Mouse (Mus musculus) right cerebral cortex, adult 18-20 months (tissue): Measurements from ENCODE around the gene Reps2.

Source experiments
- DNase-seq: peaks from one replicate; pipeline ENCODE4 v3.0.0; 2022; ENCODE audit warnings: mixed read lengths

Reps2 gene

DNA sequence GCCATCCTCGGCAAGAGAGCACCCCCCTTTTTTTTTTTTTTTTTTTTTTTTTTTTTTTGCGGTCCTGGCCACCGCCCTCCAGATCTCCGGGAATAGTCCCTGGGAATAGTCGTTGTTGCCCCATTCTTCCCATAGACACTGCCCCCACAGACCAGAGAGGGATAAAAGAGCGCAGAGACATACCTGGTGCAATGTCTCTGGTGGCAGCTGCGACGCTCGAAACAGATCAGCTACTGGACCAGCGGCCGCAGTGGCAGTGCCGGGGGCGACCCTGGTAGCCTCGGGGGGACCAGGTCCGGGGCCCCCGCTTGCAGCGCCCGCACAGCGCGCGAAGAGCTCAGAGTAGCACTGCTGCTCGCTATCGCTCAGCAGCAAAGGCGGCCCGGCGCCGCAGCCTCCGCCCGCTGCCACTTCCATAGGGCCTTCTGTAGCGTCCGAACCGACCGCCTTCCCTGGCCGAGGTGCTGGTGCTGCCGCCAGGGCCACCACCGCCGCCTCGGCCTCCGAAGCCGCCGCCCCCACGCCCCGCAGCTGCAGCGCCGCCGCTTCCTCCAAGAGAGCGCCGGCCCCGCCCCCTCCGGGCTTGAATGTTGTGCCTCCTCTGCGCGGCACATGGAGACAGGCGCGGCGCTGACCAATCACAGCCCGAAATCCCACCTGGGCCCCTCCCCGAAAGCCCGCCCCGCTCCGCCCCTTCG is at the start of gene Reps2:
Gene Reps2 (minus strand): TSS at position 559 of the 698 bp plus-strand sequence.
- DNase-seq = peak; percentile 87

DNA sequence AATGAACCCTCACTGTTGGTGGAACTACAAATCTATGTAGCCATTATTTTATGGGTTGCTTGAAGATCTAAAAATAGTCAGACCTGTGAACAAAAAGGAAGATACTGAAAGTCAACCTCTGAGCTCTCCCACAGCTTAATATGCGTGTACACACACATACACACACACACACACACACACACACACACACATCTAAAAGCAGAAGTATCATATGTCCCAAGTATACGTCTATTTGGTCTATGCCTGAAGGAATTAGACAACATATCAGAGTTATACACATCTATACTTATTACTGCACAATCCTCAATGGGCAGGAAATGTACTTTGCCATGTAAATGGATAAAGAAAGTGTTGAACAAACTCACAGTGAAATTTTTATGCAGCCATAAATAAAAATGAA is 47.8 kb upstream of the Reps2 start:
- DNase-seq = no peak

DNA sequence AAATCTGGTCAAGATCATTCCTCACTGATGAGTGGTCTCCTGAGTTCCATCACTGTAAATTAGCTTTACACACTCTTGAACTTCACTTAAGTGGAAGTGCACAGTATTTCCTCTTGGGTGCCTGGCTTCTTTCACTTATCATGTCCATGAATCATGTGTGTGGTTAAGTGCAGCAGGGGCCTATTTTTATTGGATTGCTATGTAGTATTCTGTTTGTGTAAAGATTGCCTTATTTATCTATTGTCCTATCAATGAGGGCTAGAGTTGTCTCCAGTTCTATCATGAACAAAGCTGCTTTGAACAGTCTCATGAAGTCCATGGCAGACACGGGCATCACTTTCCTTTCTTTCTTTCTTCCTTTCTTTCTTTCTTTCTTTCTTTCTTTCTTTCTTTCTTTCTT is 41.9 kb upstream of the Reps2 start:
- DNase-seq = no peak

DNA sequence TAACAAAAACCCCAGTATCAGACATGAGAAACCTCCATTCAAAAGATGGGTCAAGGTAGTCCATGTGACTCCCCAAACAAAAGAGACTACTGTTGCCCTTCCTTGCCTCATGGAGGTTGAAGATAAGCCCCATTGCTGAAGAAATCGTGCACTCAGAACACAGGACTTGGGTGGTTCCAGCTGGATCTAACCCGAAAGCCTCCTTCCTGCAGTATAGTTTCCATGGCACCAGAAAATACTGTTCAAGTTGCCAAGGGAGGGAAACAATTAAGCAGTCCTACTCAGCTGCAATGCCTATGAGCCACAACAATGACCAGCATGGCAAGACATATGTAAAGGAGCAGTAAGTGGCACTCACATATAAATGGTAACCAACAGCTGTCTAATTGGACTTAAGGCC is 36.1 kb upstream of the Reps2 start:
- DNase-seq = no peak

DNA sequence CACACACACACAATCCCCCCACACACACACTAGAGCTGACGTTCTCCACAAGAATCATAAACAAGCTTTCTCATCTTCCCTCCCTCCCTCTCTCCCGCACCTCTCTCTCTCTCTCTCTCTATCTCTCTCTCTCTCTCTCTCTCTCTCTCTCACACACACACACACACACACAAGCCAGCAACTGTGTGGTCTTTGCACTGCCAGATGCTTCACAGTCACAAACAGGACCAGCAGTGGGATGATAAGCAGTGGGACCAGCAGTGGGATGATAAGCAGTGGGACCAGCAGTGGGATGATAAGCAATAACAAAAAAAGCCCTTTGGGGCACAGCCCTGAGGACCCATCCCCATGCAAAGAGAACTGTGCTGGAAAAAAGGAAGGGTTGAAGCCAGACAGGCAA is 35.4 kb upstream of the Reps2 start:
- no peak for DNase-seq

DNA sequence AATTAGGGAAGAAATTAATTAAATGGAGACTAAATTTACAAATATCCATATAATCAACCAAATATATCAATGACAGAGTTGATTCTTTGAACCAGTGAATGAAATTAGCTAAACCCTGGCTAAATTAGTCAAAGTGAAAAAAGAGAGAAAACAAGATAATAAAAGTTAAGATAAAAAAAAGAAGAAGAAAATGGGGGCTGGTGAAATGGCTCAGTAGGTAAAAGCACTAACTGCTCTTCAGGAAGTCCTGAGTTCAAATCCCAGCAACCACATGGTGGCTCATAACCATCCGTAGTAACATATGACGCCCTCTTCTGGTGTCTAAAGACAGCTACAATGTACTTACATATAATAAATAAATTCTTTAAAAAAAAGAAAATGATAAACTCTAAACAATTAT is 22.7 kb upstream of the Reps2 start:
- DNase-seq = no peak

DNA sequence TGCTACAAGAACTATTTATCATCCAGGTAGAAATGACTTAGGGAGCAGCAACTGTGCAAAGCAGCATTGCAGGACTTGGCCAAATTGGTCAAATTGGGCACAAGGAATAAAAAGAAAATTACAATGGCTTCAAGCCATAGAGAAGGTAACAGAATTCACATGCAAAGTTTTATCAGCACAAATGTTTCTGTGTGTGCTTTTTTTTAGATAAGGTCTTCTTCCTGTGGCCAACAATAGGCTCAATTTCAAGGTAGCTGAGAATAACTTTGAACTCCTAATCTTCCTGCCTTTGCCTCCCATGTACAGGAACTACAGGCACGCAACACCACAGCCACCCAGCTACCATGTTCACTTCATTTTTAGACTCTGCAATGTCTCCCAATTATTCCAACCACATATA is 16.7 kb upstream of the Reps2 start:
- DNase-seq = no peak

DNA sequence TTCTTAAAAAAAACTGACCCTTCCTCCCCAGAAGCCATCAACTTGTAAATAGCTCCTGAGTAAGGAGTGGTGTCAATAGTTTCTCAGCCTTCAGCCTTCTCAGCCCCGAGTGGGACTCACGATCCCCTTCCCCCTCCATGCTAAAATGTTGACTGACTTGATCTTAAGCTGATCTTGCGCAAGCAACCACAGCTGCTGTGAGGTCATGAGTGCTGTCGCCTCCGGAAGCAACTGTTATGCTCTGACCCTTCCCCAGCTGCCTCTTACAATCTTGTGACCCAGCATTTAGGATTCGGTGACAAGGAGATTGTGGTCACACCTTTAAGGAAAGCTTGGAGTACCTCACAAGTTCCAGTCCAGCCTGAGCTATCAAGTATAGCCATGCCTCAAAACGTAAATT is 10.1 kb upstream of the Reps2 start:
- no peak for DNase-seq

DNA sequence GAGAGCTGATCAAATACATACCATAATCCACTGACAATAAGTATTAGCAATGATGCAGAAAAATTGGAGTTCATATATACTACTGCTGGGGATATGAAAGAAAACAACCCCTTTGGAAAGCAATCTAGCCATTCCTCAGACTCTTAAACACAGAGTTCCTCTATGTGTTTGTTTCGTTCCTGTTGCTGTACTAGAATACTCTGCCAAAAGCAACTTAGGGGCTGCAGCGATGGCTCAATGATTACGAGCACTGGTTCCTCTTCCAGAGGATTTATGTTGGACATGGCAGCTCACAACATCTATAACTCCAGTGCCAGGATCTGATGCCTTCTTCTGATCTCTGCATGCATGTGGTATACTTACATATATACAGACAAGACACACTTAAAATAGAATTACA is 9.0 kb upstream of the Reps2 start:
- DNase-seq = no peak

DNA sequence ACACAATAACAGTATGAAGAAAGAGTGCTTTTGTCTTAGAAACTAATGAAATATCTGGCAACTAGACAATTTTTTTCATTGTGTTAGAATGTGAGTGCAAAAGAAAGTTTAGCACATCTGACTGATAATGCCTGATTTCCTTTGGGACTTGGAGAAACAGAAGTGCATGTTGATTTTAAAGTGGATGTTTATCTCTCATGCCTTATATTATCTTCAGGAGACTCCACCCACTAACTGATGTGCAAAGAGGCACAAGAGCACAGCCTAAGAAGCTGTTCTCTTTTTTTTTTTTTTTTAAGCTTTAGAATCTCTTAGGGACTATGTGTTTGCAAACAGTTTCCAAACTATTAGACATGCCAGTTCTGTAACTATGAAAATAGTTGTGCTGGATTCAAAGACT is 7.7 kb upstream of the Reps2 start:
- DNase-seq = no peak

DNA sequence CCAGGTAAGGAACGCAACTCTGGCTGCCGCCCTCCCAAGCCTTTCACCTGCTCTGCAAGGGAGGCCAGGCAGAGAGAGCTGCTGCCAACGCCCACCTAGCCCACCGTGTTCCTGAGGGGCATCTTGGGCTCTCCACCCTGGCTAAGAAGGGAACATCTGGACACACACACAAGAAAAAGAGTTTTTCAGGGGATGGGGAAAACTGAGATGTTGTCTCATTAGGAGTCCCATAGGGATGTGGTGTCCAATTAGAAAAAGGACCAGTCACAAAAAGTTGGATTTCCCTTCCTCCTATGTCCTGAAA is 292 bp upstream of the Reps2 start:
- no peak for DNase-seq

DNA sequence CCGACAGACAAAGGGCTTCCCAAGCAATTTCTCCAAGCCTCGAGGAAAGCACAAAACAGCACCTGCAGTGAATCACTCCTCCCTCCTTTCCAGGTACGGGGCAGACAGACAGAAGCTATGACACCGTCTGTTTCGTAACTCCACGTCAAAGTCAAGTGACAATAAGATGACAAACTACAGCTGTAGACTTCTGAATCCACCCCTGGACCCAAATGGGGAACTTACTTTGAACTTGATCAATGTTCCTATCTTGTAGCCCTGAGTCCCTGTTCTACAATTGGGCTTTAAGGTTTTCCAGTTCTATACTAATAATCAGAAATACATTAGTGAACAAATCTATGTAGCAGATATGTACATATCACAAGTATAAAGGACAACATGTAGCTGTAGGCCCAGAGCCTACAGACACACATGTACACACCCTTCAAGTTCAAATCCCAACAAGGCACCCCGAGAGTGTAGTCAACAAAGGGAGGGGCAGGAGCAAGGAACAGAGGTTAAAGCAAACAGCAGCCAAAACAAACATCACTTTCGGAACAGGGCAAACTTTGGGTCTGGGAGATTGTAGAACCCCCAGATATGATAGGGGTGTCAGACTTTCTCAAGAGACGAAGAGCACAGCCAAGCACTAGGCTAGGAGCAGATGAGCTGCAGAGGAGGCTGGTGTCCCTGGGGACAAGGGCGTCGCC is 903 bp downstream of the Reps2 start:
- DNase-seq = no peak

DNA sequence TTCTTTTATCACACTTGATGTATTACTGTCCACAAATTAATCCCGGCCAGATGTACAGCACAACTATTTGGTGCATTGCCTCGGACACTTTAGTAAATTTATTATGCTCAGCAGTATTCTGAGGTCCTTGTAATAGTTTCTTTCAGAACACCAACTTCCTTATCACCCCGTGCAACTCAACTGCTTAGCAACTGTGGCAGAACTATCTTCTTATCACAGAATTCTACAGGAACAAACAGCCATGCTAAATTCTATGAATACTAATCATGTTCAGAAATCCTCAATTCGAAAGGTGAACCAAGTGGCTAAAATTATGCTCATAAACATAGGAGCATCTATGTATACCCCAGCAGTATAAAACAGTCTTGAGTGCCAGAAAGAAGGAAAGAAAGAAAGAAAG is 1.7 kb downstream of the Reps2 start:
- no peak for DNase-seq

DNA sequence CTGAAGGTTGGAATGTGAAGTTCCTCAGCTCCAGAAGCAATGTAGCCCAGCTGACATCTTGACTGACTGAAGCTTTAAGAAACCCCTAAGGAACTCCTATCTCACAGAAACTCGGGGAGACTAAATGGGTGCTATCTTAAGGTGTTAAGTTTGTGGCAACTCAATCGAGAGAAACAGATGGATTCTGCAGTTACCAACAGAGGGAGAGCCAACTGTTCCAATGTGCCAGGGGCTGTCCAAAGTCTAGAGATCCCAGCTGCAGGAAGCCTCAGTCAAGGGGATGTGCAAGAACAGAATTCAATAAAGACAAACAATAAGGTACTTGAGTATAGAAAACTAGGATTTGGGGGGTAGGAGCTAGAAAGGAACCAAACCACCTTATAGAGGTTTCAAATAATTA is 8.3 kb downstream of the Reps2 start:
- peak; percentile 15 for DNase-seq

DNA sequence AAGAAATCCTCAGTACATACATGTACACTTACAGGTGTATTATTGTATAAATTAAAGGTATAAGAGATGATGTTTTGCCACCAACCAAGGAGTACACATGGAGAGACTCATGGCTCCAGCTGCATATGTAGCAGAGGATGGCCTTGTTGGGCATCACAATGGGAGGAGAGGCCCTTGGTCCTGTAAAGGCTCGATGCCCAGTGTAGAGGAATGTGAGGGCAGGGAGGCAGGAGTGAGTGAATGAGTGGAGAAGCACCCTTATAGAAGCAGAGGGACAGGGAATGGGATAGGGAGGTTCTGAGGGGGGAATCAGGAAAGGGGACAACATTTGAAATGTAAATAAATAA is 21.4 kb downstream of the Reps2 start:
- no peak for DNase-seq

DNA sequence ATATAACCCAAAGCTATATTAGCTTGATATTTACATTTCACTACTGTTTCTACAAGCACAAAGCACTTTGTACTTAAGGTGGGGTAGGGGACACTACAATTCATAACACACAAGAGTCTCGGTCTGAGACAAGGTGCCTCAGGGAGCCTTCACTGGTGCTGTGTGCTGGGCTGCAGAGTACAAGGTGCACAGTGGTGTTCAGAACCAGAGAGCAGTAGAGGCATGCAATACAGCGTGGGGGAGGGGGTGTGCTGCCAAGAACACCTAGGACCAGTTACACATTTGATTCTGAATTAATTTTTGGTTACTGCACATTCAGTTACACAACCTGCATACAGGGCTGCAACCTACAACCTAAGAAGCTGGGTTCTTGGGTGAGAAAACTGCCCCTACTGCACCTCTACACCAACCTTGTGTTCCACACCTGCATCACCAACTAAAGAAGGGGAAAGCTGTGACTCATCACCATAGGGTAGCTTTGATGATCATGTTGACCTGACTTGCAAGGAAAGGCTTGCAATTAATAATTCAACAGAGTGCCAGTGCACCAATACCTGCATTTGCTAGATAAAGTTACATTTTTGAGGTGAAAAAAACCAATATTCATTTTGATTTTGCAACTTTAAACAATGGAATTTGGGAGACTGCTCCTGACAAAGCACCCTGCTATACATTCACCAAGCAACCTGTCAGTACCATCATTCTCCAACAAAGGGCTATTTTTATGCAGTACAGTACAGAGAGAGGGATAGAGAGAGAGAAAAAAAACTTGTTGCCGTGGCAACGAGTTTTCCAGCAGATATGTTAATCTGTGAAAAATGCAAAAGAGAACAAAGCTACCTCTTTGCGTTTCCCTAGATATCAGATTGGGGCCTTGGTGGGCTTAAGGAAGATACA is 22.0 kb downstream of the Reps2 start:
- peak; percentile 38 for DNase-seq

DNA sequence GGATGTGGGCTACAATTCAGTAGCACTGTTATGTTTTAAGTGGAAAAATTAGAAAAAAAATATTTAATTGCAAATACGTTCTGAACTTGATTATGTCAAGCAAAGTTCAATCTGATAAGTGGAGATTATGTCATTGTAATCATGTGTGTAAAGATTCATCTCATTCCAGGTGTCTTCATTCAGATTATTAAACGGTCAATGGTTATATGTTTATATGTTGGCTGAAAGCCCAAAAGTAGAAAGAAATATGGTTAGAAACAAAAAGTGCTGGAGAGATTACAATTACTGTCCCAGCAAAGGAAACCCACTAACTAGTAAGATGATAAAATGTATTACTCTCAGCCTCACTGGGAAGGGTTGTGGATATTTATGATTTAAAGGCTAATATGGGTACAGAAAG is 23.7 kb downstream of the Reps2 start:
- no peak for DNase-seq

DNA sequence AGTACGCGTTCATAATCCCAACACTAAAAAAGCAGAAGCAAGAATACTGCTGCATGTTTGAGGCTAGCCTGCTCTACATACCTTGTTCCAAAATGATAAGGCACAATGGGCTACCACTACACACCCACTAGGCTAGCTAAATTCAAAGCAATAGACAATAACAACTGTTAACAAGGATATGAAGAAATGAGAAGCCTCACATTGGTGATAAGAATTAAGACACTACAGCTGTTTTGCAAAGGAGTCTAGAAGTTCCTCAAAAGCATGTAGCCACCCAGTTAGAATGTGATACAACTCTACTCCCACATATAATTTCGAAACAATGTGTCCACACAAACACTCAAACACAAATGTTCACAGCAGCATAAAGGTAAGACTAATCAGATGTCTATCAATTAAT is 24.9 kb downstream of the Reps2 start:
- DNase-seq = no peak

DNA sequence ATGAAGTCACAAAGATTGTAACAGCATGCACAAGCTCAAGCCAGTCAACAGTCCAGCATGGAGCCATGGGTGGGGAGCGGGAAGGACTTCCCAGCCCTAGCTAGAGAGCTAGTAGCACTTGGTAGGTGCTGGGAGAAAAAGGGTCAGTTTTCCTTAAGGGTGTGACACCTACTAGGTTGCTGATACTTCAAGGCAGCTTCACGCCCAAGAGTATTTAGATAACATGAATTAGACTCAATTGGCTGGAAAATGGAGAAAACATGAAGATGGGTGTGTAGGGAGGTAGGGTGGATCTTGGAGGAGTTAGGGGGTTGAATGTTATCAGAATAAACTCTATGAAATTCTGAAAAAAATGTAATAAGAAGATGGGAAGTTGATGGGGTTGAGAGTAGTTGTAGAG is 37.3 kb downstream of the Reps2 start:
- no peak for DNase-seq

DNA sequence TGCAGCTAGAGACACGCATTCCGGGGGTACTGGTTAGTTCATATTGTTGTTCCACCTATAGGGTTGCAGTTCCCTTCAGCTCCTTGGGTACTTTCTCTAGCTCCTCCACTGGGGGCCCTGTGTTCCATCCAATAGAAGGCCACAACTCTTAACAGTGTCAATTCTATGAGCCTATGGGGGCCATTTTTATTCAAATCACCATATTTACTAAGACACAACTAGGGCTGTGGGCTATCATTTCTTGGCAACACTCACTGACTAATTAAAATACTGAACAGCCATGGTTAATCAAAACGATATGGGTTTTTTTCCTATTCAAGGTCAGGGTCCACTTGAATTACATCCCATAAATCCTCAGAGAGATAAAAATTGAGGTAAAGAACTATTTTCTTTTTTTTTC is 43.8 kb downstream of the Reps2 start:
- DNase-seq = no peak

DNA sequence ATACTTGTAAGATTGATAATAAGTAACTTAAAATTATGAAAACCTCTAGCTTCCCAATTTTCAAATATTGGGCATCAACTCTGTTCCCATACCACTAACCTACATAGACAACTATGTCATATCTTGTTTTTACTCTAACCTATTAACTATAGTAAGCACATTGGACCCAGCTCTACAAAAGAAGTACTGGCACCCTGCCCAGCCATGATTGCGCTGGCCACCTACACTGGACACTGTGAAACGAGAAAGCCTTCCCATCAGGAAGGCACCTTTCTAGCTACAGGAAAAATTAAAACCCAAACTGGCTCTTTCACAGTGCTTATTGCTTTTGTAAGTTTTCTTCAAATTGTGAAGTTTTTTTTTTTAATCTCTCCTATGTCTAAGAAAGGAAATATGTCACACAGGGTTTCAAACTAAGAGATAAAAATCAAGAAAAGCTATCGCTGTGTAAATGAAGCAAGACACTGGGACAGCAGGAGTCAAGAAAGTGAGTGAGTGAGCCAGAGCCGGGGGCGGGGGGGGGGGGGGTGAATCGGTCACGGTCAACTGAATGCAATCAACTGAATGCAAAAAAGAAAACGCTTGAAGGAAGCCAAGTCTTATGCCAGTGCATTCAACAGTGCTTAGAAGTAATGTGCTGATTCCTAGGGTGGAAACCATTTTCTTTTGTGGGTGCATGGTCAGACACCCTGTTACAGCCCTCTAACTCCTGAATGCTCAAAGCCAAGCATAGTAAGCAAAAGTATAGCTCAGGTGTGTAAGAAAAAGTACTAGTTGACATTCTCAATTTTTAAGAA is 52.2 kb downstream of the Reps2 start:
- peak; percentile 10 for DNase-seq

DNA sequence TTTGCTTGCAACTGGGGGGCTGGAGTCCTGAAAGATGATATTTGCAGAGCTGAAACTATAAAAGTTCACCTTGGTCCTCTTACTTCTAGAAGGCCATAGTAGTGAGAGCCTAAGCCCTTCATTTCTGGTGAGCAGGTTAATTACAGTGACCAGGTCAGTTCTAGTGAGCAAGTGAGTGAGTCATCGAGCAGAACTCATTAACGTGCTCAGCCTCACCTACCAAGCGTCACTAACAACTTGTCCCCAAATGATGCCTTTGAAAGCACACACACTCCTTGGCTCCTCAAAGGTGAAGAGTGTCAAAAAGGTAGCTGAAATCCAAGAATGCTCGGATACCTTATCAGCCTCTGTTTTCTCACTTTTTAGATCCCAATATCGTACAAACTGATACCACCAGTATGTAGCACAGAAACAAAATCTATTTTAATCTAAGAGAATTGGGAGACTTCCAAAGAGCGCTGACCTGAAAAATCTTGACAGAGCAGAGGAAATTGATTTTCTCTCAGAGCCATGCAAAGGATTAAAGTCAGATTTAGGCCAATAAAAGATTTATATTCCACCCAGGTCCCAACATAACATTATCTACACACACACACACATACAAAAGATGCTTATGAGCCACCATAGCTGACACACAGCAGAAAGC is 53.2 kb downstream of the Reps2 start:
- no peak for DNase-seq
